Mouse (Mus musculus) myocyte (in vitro differentiated cells): ENCODE results near the gene Sp2.

ENCODE experiments used
- CEBPB ChIP-seq: IDR thresholded peaks from 2 replicates; pipeline ENCODE4 v1.6.1; 2011; ENCODE audit warnings: mild to moderate bottlenecking, moderate library complexity; ENCODE audit not compliant: poor library complexity, insufficient read depth, severe bottlenecking
- E2F4 ChIP-seq: IDR thresholded peaks from one replicate; pipeline ENCODE4 v1.6.1; 2011; ENCODE audit warnings: mild to moderate bottlenecking, control low read depth, moderate library complexity; ENCODE audit not compliant: insufficient read depth
- MAX ChIP-seq: IDR thresholded peaks from one replicate; pipeline ENCODE4 v1.6.1; 2011; ENCODE audit warnings: low read depth, mild to moderate bottlenecking, control low read depth
- MYOD1 ChIP-seq, 3 experiments: IDR thresholded peaks; one replicate each; pipeline ENCODE4 v1.6.1; 2011; ENCODE audit warnings: control low read depth in 2 of 3, low read depth in 2 of 3, mild to moderate bottlenecking in 2 of 3, moderate library complexity in 1 of 3; ENCODE audit not compliant: insufficient read length in 2 of 3, control insufficient read depth in 1 of 3
- POLR2A ChIP-seq: IDR thresholded peaks from one replicate; pipeline ENCODE4 v1.6.1; 2011; ENCODE audit warnings: low read depth, mild to moderate bottlenecking, control low read depth, moderate library complexity; ENCODE audit not compliant: insufficient read length
- POLR2AphosphoS2 ChIP-seq: IDR thresholded peaks from one replicate; pipeline ENCODE4 v1.6.1; 2011; ENCODE audit warnings: low read depth, control low read depth; ENCODE audit not compliant: insufficient read length
- REST ChIP-seq: IDR thresholded peaks from one replicate; pipeline ENCODE4 v1.6.1; 2011; ENCODE audit warnings: mild to moderate bottlenecking, control low read depth, moderate library complexity; ENCODE audit not compliant: insufficient read depth, insufficient read length
- SRF ChIP-seq: IDR thresholded peaks from one replicate; pipeline ENCODE4 v1.6.1; 2011; ENCODE audit warnings: low read depth; ENCODE audit not compliant: control insufficient read depth, insufficient read length
- TCF12 ChIP-seq: IDR thresholded peaks from one replicate; pipeline ENCODE4 v1.6.1; 2011; ENCODE audit warnings: mild to moderate bottlenecking, control low read depth; ENCODE audit not compliant: poor library complexity, insufficient read depth, severe bottlenecking
- TCF3 ChIP-seq: IDR thresholded peaks from one replicate; pipeline ENCODE4 v1.6.1; 2011; ENCODE audit warnings: low read depth, control low read depth; ENCODE audit not compliant: insufficient read length
- USF1 ChIP-seq: IDR thresholded peaks from one replicate; pipeline ENCODE4 v1.6.1; 2011; ENCODE audit warnings: low read depth, mild to moderate bottlenecking, control low read depth, moderate library complexity

- no peak for TF ChIP-seq MAX
- TF ChIP-seq CEBPB = no peak
- TF ChIP-seq POLR2A = no peak
- no peak for TF ChIP-seq E2F4
- TF ChIP-seq POLR2AphosphoS2 = no peak
- no peak for TF ChIP-seq MYOD1 (IDR thresholded peaks at IDR 0.05; ENCODE audit: control insufficient read depth in 1 of 3, insufficient read length in 2 of 3, low read depth in 2 of 3)
- TF ChIP-seq REST = no peak
- TF ChIP-seq USF1 = no peak
- TF ChIP-seq TCF3 = no peak
- TF ChIP-seq TCF12 = no peak
- TF ChIP-seq SRF = no peak
Observed at GRCm38 (mm10) chr11:96984903-96985302, 2.1 kb upstream of the Sp2 start.
